Mouse (Mus musculus) G1E (cell line): ENCODE measurements around the gene Mgat1.

Source experiments
- CTCF ChIP-seq: IDR thresholded peaks from 2 replicates; pipeline ENCODE4 v1.5.1; 2012; ENCODE audit warnings: low read depth, low read length, inconsistent platforms, mixed read lengths
- GATA1 ChIP-seq: IDR thresholded peaks from 2 replicates; pipeline ENCODE4 v1.6.1; 2012; ENCODE audit warnings: borderline replicate concordance, low read length, inconsistent platforms, mixed read lengths
- GATA2 ChIP-seq: IDR thresholded peaks from 2 replicates; pipeline ENCODE4 v1.6.1; 2012; ENCODE audit warnings: low read depth, low read length, inconsistent platforms, borderline replicate concordance
- POLR2AphosphoS5 ChIP-seq: IDR thresholded peaks from 2 replicates; pipeline ENCODE4 v1.6.1; 2012; ENCODE audit warnings: low read depth, low read length, inconsistent platforms; ENCODE audit not compliant: insufficient replicate concordance
- TAL1 ChIP-seq: conservative IDR thresholded peaks from 2 replicates; pipeline ENCODE4 v1.6.1; 2012; ENCODE audit warnings: low read depth, low read length, inconsistent platforms, mixed read lengths

DNA sequence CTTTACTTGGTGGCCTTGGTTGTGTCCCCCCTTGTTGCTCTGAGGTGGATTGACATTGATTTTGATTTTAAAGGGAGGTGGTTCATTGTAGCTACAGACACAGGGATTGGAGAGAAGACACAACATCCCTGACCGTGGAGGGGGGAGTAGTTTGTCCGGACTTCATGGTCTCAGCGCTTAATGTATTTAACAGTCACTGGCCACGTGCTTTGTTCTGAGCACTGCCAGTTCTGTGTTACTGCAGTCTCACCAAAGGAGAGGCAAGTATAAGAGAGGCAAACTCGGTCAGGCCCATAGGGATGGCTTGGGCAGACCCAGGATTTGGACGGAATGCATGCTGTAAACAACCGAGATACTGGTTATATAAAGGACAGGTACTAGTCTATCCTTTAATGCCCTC lies 20.1 kb downstream of the Mgat1 start:
- TF ChIP-seq CTCF (no peak), GATA1 (no peak), POLR2AphosphoS5 (no peak), TAL1 (no peak), GATA2 (no peak)
